Mouse (Mus musculus): Measurements from ENCODE around the gene Lrrc75b. TPM values are rescaled to one million over a fixed set of nuclear protein-coding genes. Genes with fewer than 3 reads are reported as not detected.

Lrrc75b gene
- total and polyA plus RNA-seq, 3 experiments: not detected

GRCm38 (mm10) chr10:75568441-75568840 is 8.3 kb upstream of the Lrrc75b start:
- DNase-seq (ENCODE audit: low read depth, low spot score): no peak
- H3K4me3 ChIP-seq (ENCODE audit: control insufficient read depth in 1 of 2, insufficient read depth in 1 of 2, low read depth in 2 of 2, low read length in 2 of 2): no peak overlapping the region; a peak in 1 of 4 replicates
- H3K9ac ChIP-seq (ENCODE audit: control insufficient read depth, low read depth, low read length, poor library complexity, severe bottlenecking): peak overlapping the region; percentile 16; the same call in 1 of the 2 replicates
- H3K36me3 ChIP-seq (ENCODE audit: control insufficient read depth in 1 of 2, insufficient read depth in 2 of 2, low read length in 2 of 2): peaks cover 0 to 31% of the 10 kb centered on the region in 2 experiments; a peak in 2 of 4 replicates
- no peak for TF ChIP-seq MAZ (IDR thresholded peaks at IDR 0.05; ENCODE audit: low read depth, low read length)
- no peak for TF ChIP-seq ETS1 (IDR thresholded peaks at IDR 0.05; ENCODE audit: low read depth, low read length)
- no peak for TF ChIP-seq ZNF384 (IDR thresholded peaks at IDR 0.05; ENCODE audit: low read depth, low read length)
- TF ChIP-seq NELFE (IDR thresholded peaks at IDR 0.05; ENCODE audit: low read depth, low read length): no peak
- no peak for TF ChIP-seq MEF2A (IDR thresholded peaks at IDR 0.05; ENCODE audit: extremely low read depth, insufficient replicate concordance, low read depth, low read length, poor library complexity, severe bottlenecking)
- no peak for TF ChIP-seq E2F4 (IDR thresholded peaks at IDR 0.05; ENCODE audit: borderline replicate concordance, low read depth, low read length)
- no peak for TF ChIP-seq TBP (IDR thresholded peaks at IDR 0.05; ENCODE audit: low read depth, low read length)
- TF ChIP-seq RAD21 (IDR thresholded peaks at IDR 0.05; ENCODE audit: low read depth, low read length): no peak
- TF ChIP-seq TAL1 (IDR thresholded peaks at IDR 0.05; ENCODE audit: low read length): no peak
- no peak for TF ChIP-seq ELF1 (IDR thresholded peaks at IDR 0.05; ENCODE audit: low read depth, low read length)
- no peak for TF ChIP-seq MXI1 (IDR thresholded peaks at IDR 0.05; ENCODE audit: low read depth, low read length)
- TF ChIP-seq UBTF (IDR thresholded peaks at IDR 0.05; ENCODE audit: borderline replicate concordance, insufficient read depth, low read depth, low read length): no peak
- TF ChIP-seq ZC3H11A (IDR thresholded peaks at IDR 0.05; ENCODE audit: low read depth, low read length): no peak
- no peaks in the 10 kb centered on the region for H3K9me3 ChIP-seq (replicated peaks; ENCODE audit: insufficient read depth, low read length)
- no peaks in the 10 kb centered on the region for H3K79me2 ChIP-seq (ENCODE audit: control insufficient read depth, insufficient read depth, low read length, poor library complexity)
- peak overlapping the region; percentile 47 for H3K27ac ChIP-seq (ENCODE audit: control insufficient read depth, low read depth, low read length)
- peaks cover 7 to 43% of the 10 kb centered on the region in 2 experiments for H3K4me1 ChIP-seq (ENCODE audit: control insufficient read depth in 1 of 2, insufficient read depth in 2 of 2, low read length in 2 of 2)
- no peaks in the 10 kb centered on the region for H3K27me3 ChIP-seq (ENCODE audit: control insufficient read depth in 1 of 2, insufficient read depth in 2 of 2, low read length in 2 of 2)

GRCm38 (mm10) chr10:75568029-75568428 is 7.9 kb upstream of the Lrrc75b start:
- Histone ChIP-seq H3K27me3 (ENCODE audit: control insufficient read depth in 1 of 2, insufficient read depth in 2 of 2, low read length in 2 of 2) (no peaks in the 10 kb centered on the region), H3K9me3 (replicated peaks; ENCODE audit: insufficient read depth, low read length) (no peaks in the 10 kb centered on the region), H3K36me3 (ENCODE audit: control insufficient read depth in 1 of 2, insufficient read depth in 2 of 2, low read length in 2 of 2) (peaks cover 0 to 31% of the 10 kb centered on the region in 2 experiments; a peak in 2 of 4 replicates), H3K9ac (ENCODE audit: control insufficient read depth, low read depth, low read length, poor library complexity, severe bottlenecking) (no peak overlapping the region), H3K4me1 (ENCODE audit: control insufficient read depth in 1 of 2, insufficient read depth in 2 of 2, low read length in 2 of 2) (peaks cover 7 to 43% of the 10 kb centered on the region in 2 experiments), H3K4me3 (ENCODE audit: control insufficient read depth in 1 of 2, insufficient read depth in 1 of 2, low read depth in 2 of 2, low read length in 2 of 2) (no peak overlapping the region), H3K27ac (ENCODE audit: control insufficient read depth, low read depth, low read length) (peak overlapping the region; percentile 47), H3K79me2 (ENCODE audit: control insufficient read depth, insufficient read depth, low read length, poor library complexity) (no peaks in the 10 kb centered on the region)
- TF ChIP-seq BHLHE40 (IDR thresholded peaks at IDR 0.05; ENCODE audit: borderline replicate concordance, low read depth, low read length): peak; percentile 54; the same call in 1 of the 2 replicates
- TF ChIP-seq ZNF384 (IDR thresholded peaks at IDR 0.05; ENCODE audit: low read depth, low read length): no peak
- TF ChIP-seq TCF12 (IDR thresholded peaks at IDR 0.05; ENCODE audit: low read depth, low read length): no peak
- DNase-seq (ENCODE audit: low read depth, low spot score): peak; percentile 34
